Mouse (Mus musculus) skeletal muscle tissue, adult 2 months (tissue): ENCODE measurements around the gene Iqch.
"Not testable (repeated sequence)": the region's sequence is repeated elsewhere in the genome, so short reads cannot be mapped to it uniquely, and the experiment has no call there.

Source experiments
- DNase-seq: peaks from one replicate; pipeline ENCODE4 v3.0.0-alpha.2; 2012; ENCODE audit warnings: low read depth, low spot score

Iqch gene

GRCm38 (mm10) chr9:63568314-63568713 is 34.0 kb downstream of the Iqch start:
- no peak for DNase-seq

- no peak for DNase-seq
Observed at GRCm38 (mm10) chr9:63563436-63563835, 38.9 kb downstream of the Iqch start.

GRCm38 (mm10) chr9:63561931-63562330 is 40.4 kb downstream of the Iqch start:
- no peak for DNase-seq

GRCm38 (mm10) chr9:63556933-63557332 is 45.4 kb downstream of the Iqch start:
- DNase-seq, result no peak

- DNase-seq, result no peak
Observed at GRCm38 (mm10) chr9:63556316-63556715, 46.0 kb downstream of the Iqch start.

- no peak for DNase-seq
Observed at GRCm38 (mm10) chr9:63555460-63555990, 46.8 kb downstream of the Iqch start.

- DNase-seq, result no peak
Observed at GRCm38 (mm10) chr9:63553628-63554027, 48.7 kb downstream of the Iqch start.

- DNase-seq, result not testable (repeated sequence)
Observed at GRCm38 (mm10) chr9:63550701-63551100, 51.6 kb downstream of the Iqch start.

GRCm38 (mm10) chr9:63548966-63549365 is 53.3 kb downstream of the Iqch start:
- DNase-seq, result no peak

GRCm38 (mm10) chr9:63541926-63542325 is 60.4 kb downstream of the Iqch start:
- DNase-seq, result no peak

GRCm38 (mm10) chr9:63541301-63541700 is 61.0 kb downstream of the Iqch start:
- no peak for DNase-seq

- no peak for DNase-seq
Observed at GRCm38 (mm10) chr9:63537489-63537888, 64.8 kb downstream of the Iqch start.

- no peak for DNase-seq
Observed at GRCm38 (mm10) chr9:63535042-63535441, 67.3 kb downstream of the Iqch start.

GRCm38 (mm10) chr9:63534371-63534780 is 67.9 kb downstream of the Iqch start:
- DNase-seq, result no peak

- no peak for DNase-seq
Observed at GRCm38 (mm10) chr9:63532966-63533711, 69.2 kb downstream of the Iqch start.

GRCm38 (mm10) chr9:63523937-63524253 is 78.4 kb downstream of the Iqch start:
- DNase-seq, result no peak

GRCm38 (mm10) chr9:63523251-63523936 is 78.9 kb downstream of the Iqch start:
- no peak for DNase-seq

- DNase-seq, result no peak
Observed at GRCm38 (mm10) chr9:63512851-63513250, 89.4 kb downstream of the Iqch start.

GRCm38 (mm10) chr9:63511034-63511433 is 91.3 kb downstream of the Iqch start:
- no peak for DNase-seq

- DNase-seq, result no peak
Observed at GRCm38 (mm10) chr9:63507110-63507509, 95.2 kb downstream of the Iqch start.

- DNase-seq, result no peak
Observed at GRCm38 (mm10) chr9:63503890-63504289, 98.4 kb downstream of the Iqch start.

GRCm38 (mm10) chr9:63501516-63501915 is 100.8 kb downstream of the Iqch start:
- no peak for DNase-seq

- no peak for DNase-seq
Observed at GRCm38 (mm10) chr9:63499912-63500311, 102.4 kb downstream of the Iqch start.
